Mouse (Mus musculus): ENCODE data around the gene Olfr113. TPM values are rescaled to one million over a fixed set of nuclear protein-coding genes. Genes with fewer than 3 reads are reported as not detected.
"Not testable (repeated sequence)": the region's sequence is repeated elsewhere in the genome, so short reads cannot be mapped to it uniquely, and the experiment has no call there.

Gene Olfr113
- not detected for total RNA-seq (2021)
- long read RNA-seq, experiment 1: 0 reads
- long read RNA-seq, experiment 2: 0 reads

DNA sequence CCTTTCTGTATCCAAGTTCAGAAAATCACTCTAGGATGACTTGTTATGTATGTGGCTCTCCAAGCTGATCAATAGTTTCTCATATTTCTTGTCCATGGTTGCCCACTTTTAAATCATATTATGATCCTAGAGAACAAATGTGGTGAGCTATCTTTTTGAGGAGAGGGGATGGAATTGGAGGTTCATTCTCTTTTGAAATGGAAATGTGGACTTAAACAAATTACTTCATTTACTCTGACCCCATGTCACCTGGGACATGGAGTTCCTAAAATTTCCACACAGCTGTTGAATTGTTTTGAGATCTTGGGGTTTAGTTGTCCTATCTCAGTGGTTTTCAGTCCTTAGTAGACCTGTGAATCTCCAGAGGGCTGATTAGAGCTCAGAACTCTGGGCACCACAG lies at the start of gene Olfr113:
TSS of gene Olfr113 (minus strand) at position 101 of the 400 bp plus-strand sequence.
- intact Hi-C loops (cut with DNase I): no loop called here
- DNase-seq: no peak

- DNase-seq: no peak
- intact Hi-C loops (cut with DNase I): no loop called here
Measured at GRCm38 (mm10) chr17:37627009-37627408, 49.5 kb upstream of the Olfr113 start, which contains the start of the genes Olfr115 and Olfr116. Gene Olfr115, minus strand, starts transcription at chr17:37627109. Gene Olfr116, minus strand, starts transcription at chr17:37627199.

DNA sequence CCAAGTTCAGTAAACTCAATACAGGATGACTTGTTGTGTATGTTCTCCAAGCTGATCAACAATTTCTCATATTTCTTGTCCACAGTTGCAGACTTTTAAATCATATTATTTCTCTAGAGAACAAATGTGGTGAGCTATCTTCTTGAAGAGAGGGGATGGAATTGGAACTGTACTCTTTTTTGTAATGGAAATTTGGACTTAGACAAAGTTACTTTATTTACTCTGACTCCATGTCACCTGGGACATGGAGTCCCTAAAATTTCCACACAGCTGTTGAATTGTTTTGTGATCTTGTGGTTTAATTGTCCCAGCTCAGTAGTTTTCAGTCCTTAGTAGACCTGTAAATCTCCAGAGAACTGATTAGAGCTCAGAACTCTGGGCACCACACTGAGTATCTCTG lies 15.2 kb upstream of the Olfr113 start, which contains the start of gene Olfr114:
TSS of gene Olfr114 (minus strand) at position 101 of the 400 bp plus-strand sequence.
- intact Hi-C loops (cut with DNase I): no loop called here
- no peak for DNase-seq

GRCm38 (mm10) chr17:37569351-37569750 lies 8.1 kb downstream of the Olfr113 start, which contains the start of gene Olfr112:
Gene Olfr112, minus strand, starts transcription at chr17:37569451.
- intact Hi-C loops (cut with DNase I): no loop called here
- DNase-seq: no peak

DNA sequence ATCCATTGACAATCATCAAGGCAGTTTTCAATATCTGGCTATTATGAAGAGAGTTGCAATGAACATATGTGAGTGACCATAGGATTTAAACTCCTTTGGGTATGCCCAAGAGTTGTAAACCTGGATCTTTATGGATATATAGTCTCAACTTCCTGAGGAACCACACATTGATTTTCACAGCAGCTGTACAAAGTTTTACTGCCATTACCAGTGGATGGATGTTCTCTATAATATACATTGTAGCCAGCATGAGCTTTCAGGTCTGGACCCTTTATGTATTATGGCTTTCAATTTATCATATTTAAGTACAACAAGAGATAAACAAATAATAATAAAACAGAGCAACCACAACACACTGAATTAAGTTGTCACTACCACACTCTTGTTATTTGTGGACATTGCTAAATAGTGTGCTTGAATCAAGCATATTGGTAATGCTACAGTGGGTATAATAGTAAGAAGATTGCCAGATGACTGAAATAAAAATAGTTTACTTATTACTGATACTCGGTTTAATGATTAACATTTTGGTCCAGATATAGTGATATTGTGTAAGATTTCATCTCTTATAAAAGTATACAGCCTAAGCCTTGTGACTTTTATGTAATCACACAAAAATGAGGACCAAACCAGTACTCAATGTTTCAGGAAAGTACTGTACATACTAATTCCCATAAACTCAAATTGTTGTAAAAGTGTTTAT lies 18.4 kb downstream of the Olfr113 start:
- intact Hi-C loops (cut with DNase I): loop anchor here (1.0 kb wide), 1 partner anchor 8 kb away; no protein-coding TSS in a partner anchor

GRCm38 (mm10) chr17:37543800-37544435 lies 33.5 kb downstream of the Olfr113 start:
- DNase-seq: no peak
- intact Hi-C loops (cut with DNase I): no loop called here

More for the DNA sequence above, 18.4 kb downstream of the Olfr113 start:
- no peak for DNase-seq

DNA sequence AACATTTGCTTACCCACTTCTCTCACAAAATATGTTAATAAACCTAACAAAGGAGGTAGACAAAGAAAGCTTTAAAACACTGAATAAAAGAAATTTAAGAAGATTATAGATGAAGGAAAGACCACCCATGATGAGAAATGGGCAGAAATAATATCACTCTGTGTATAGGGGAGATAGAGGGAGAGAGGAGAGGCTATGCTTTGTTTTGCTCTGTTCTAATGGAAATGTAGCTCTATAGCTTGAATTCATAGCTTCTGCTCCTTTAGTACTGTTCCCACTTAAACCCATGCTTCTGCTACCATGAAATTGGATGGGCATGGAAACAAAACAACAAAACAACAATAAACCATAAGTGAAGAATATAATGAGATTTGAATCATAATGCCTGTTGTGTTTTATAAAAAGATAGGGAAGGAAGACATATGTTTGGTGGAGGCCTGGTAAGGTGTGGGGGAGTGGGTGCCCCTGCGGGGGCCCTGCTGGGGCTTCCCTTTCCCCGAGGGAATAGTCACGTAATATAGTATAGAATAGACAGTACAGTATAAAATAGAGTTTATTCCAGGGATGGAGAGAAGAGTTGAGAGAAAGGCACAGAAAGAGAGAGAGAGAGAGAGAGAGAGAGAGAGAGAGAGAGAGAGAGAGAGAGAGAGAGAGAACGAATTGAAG lies 35.9 kb downstream of the Olfr113 start:
- no peak for DNase-seq
- intact Hi-C loops (cut with DNase I): no loop called here

- intact Hi-C loops (cut with DNase I); DNase-seq: not testable (repeated sequence)
Measured at GRCm38 (mm10) chr17:37538416-37538815, 39.0 kb downstream of the Olfr113 start.

DNA sequence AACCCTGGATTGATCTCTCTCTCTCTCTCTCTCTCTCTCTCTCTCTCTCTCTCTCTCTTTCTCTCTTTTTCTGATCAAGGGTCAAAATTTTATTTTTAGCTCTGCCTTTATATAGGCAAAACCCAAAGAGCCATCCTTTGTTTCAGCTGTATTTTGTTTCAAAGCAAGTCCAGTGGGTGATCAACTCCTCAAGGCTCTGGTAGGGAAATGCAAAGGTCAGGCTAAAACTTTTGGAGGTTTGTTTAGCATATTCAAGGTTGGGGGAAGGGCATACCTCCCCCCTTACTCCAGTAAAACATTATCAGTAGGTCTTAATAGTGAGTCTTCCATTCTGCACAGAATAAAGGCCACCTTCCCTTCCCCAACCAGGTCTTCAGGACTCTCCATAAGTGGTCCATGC lies 42.3 kb downstream of the Olfr113 start:
- intact Hi-C loops (cut with DNase I): no loop called here
- no peak for DNase-seq

DNA sequence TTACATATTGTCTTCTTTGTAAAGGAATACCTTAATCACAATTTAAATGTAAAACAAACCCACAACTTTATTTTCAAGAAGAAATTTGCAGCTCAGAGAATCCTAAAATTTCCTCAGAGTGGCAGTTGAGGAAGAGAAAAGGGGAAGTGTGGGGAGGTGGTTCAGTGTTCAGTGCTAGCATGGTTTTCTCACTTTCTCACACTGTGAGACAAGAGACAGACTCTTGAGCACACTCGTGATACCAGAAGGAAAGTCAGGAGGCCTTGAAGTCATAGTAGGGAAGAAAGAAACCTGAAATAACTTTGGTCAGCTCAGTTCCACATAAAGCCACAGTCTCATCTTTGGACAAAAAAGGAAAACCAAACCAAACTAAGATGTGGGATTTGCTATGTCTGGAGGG lies 52.0 kb downstream of the Olfr113 start:
- DNase-seq; intact Hi-C loops (cut with DNase I): not testable (repeated sequence)

GRCm38 (mm10) chr17:37524612-37525011 lies 52.9 kb downstream of the Olfr113 start:
- DNase-seq; intact Hi-C loops (cut with DNase I): not testable (repeated sequence)

Other genes starting within 250 kb of the Olfr113 start
- not detected for gene Olfr103, start 238.0 kb downstream of the Olfr113 start, total RNA-seq (2021)
- gene Olfr104-ps, start 218.1 kb downstream of the Olfr113 start, total RNA-seq (2021): not detected
- not detected for gene Olfr105-ps, start 198.6 kb downstream of the Olfr113 start, total RNA-seq (2021)
- not detected for gene Olfr106-ps, start 187.3 kb downstream of the Olfr113 start, total RNA-seq (2021)
- not detected for gene Olfr107, start 178.4 kb downstream of the Olfr113 start, total RNA-seq (2021)
- not detected for gene Olfr108, start 132.2 kb downstream of the Olfr113 start, total RNA-seq (2021)
- not detected for gene Olfr109, start 118.7 kb downstream of the Olfr113 start, total RNA-seq (2021)
- gene H2-M2, start 94.1 kb downstream of the Olfr113 start, total RNA-seq (2021): under 1 TPM in 1 of 2 experiments, not detected in 1; 0.49 TPM
- not detected for gene Olfr110, start 85.2 kb downstream of the Olfr113 start, total RNA-seq (2021)
- gene Olfr111, start 69.6 kb downstream of the Olfr113 start, total RNA-seq (2021): not detected
- not detected for gene Olfr112, start 8.2 kb downstream of the Olfr113 start, total RNA-seq (2021)
- gene Olfr114, start 15.1 kb upstream of the Olfr113 start, total RNA-seq (2021): not detected
- not detected for gene Olfr115, start 49.4 kb upstream of the Olfr113 start, total RNA-seq (2021)
- not detected for gene Olfr116, start 49.5 kb upstream of the Olfr113 start, total RNA-seq (2021)
- not detected for gene Olfr117, start 86.1 kb upstream of the Olfr113 start, total RNA-seq (2021)
- gene Olfr118, start 89.3 kb upstream of the Olfr113 start, total RNA-seq (2021): not detected
- not detected for gene Olfr119, start 118.9 kb upstream of the Olfr113 start, total RNA-seq (2021)
- gene Olfr120, start 144.1 kb upstream of the Olfr113 start, total RNA-seq (2021): not detected
- gene Olfr121, start 171.2 kb upstream of the Olfr113 start, total RNA-seq (2021): not detected
- gene Olfr122, start 190.9 kb upstream of the Olfr113 start, total RNA-seq (2021): not detected
- gene Olfr123, start 215.9 kb upstream of the Olfr113 start, total RNA-seq (2021): not detected
- not detected for gene Olfr124, start 222.2 kb upstream of the Olfr113 start, total RNA-seq (2021)